Mouse (Mus musculus) ovary, adult 18-20 months (tissue): Measurements from ENCODE around the gene Stoml2.
"Not testable (repeated sequence)": the region's sequence is repeated elsewhere in the genome, so short reads cannot be mapped to it uniquely, and the experiment has no call there.

Experiments
- DNase-seq: peaks from one replicate; pipeline ENCODE4 v3.0.0; 2022; ENCODE audit warnings: low spot score, mixed read lengths

Gene Stoml2

DNA sequence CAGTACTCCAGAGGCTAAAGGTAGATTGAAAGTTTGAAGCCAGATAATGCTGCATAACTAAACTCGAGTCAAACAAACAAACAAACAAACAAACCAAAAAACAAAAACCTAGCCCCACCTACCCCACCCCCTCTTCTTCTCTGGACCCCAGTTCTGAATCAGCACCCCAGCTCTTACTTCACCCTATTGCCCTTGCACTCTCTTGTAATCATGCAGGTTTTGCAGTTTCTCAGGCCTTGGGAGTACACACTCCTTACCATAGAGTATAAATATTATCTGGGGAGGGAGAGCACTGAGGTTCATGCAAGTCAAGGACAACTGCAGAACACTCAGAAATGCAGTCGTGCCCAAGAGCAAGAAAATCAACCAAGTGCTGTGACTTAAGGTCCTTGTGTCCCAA is 30.2 kb downstream of the Stoml2 start:
- no peak for DNase-seq

DNA sequence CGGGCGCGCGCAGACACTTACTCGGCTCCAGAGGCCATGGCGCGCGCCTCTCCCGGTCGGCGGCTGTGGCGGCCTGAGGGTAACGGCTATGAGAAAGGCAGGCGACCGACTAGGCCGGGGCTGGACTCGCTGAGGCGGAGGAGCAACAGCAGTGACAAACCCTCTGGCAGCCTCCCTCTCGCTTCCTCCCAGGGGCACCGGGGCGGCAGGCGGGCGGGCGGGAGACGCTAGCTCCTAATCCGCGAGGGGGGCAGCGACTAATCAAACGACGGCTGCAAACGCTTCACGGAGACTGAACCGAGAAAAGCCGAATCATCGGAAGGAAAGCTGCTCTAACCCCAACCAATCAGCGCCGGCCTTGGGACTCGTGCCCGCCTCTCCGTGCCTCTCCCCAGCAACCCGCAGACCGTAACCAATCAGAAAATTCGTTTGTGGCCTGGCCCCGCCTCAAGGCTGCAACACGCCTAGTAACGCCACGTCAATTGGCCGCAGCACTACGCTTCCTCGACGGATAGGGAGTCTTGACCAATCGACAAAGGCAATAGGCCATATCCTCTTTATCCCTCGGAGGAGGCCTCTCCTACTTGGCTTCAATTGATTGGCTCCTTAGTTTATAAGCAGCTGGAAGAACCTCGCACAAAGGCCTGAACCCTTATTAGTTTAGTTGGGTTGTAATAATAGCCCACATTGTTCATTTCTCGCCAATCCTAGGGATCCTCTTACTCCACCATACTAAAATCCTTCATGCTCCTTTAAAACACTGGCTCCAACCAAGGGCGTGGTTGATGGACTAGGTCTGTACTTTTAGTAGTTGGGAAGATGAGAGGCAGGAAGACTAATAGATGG is 31.1 kb downstream of the Stoml2 start, which contains the start of gene Vcp:
TSS of gene Vcp (minus strand) at position 367 of the 846 bp plus-strand sequence.
- DNase-seq, result peak; percentile 99

DNA sequence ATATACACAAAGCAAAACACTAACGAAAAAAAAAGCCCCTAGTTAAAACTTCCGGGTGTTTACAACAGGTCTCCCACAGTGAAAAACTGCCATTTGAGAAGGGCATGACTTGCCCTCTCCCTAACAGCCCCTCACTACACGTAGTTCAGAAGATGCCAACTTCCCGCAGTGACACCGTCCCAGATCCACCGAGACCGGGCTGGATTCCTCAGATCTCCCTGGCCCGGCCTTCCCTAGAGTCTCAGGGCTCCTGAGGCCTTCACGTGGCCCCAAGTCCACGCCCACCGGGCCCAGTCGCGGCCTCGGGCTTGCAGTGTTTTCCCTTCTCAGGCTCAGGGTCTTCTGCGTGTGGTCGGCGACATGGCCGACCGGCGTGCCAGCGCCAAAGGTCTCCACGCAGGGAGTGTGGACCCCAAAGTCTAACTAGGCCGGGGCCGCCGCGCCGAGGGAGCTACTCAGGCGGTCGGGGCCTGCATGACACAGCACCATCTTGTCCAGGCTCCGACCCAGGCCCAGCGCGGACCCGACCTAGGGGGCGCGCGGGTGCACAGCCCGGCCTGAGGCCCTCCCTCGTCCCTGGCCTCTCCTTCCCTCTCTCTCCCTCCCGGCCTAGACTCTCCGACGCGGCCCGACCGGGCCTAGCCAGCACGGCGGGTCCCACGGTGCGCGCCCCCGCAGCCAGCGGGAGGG is 31.9 kb downstream of the Stoml2 start:
- peak; percentile 75 for DNase-seq

DNA sequence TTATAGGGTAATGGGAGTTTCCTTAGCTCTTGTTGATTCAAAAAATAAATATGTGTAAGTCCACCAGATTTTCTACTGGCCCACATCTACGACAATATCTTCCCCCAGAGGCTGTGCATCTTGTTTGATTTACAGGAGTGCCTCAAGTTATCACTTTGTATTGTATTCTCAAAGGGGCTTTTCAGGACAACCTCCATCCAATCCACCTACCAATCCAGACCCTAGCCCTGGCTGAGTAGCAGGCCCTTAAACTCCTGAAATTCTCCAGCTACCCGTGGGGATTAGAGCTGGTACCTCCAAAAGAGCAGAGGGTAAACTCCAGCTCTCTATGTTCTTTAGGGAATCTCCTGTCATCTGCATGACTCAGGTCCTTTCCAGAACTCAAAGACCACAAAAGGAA is 33.5 kb downstream of the Stoml2 start:
- DNase-seq, result no peak

DNA sequence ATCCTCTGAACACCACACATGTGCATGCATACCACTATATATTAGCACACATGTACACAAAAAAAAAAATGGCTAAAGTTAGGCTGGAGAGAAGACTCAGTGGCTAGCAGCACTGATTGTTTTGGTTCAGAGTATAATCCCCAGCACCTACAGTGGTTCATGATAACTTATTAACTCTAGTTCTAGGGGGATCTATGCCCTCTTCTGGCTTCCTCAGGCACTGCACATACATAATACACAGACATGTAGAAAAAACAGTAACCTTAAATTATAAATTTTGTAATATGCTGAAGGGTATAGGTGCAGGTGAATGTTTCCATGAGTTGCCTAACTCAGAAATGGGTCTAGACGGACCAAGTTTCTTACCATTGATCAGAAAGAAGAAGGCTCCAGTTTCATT is 43.2 kb downstream of the Stoml2 start:
- DNase-seq, result no peak

DNA sequence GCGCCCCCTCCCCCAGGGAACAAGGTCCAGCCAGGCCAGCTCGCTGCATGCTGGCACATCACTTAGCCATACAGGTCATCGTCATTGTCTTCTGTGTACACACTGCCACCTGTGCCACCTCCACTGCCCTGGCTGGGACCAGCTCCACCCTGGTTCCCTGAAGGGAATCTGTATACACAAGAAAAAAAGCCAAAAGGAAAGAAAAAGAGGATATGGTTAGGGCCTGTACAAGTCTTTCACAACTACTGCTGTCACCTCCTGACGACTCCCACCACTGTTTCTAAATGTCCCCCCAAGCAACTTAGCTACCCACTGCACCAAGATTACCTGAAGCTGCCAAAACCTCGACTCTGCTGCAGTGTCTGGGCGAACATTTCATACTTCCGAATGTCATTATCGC is 51.0 kb downstream of the Stoml2 start:
- DNase-seq, result not testable (repeated sequence)

DNA sequence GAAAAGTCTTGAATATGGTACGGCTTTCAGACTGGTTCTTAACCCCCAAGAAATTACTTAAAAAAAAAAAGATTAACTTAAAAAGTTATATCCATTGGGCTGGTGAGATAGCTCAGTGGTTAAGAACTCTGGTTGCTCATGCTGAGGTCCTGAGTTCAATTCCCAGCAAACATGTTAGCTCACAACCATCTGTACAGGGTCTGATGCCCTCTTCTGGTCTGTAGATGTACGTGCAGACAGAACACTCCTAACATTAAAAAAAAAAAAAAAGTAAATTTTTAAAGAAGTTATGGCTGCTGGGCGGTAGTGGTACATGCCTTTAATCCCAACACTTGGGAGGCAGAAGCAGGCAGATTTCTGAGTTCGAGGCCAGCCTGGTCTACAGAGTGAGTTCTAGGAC is 53.4 kb downstream of the Stoml2 start:
- no peak for DNase-seq
